Mouse (Mus musculus) hindbrain, embryonic 13.5 days (tissue): ENCODE results near the gene Rpa2. TPM values are rescaled to one million over a fixed set of nuclear protein-coding genes. Genes with fewer than 3 reads are reported as not detected.
"Not testable (repeated sequence)": the region's sequence is repeated elsewhere in the genome, so short reads cannot be mapped to it uniquely, and the experiment has no call there.

Experiments used
- ATAC-seq: fragments of 200-750 bp; cut with Nextera tagmentation; 2 replicates; pipeline ENCODE4 v1.8.0; 2017; ENCODE audit warnings: moderate TSS enrichment; ENCODE audit not compliant: low FRiP score
- H3K27ac ChIP-seq: fragments of 300-500 bp; sonication (generic); 2 replicates; pipeline ENCODE4 v1.5.1; 2015; ENCODE audit warnings: inconsistent platforms, mild to moderate bottlenecking, moderate library complexity
- H3K27me3 ChIP-seq: fragments of 300-500 bp; sonication (generic); 2 replicates; pipeline ENCODE4 v1.6.1; 2015; ENCODE audit warnings: mild to moderate bottlenecking, inconsistent platforms
- H3K36me3 ChIP-seq: fragments of 300-500 bp; sonication (generic); 2 replicates; pipeline ENCODE4 v1.6.1; 2015; ENCODE audit warnings: mild to moderate bottlenecking, inconsistent platforms
- H3K4me1 ChIP-seq: fragments of 300-500 bp; sonication (generic); replicated peaks from 2 replicates; pipeline ENCODE4 v1.6.1; 2015; ENCODE audit warnings: inconsistent platforms
- H3K4me2 ChIP-seq: fragments of 300-500 bp; sonication (generic); 2 replicates; pipeline ENCODE4 v1.6.1; 2015; ENCODE audit warnings: inconsistent platforms, mild to moderate bottlenecking, moderate library complexity
- H3K4me3 ChIP-seq: fragments of 300-500 bp; sonication (generic); 2 replicates; pipeline ENCODE4 v1.5.1; 2015; ENCODE audit warnings: mild to moderate bottlenecking, inconsistent platforms
- H3K9ac ChIP-seq: fragments of 300-500 bp; sonication (generic); 2 replicates; pipeline ENCODE4 v1.6.1; 2015; ENCODE audit warnings: mild to moderate bottlenecking, inconsistent platforms
- H3K9me3 ChIP-seq: fragments of 300-500 bp; sonication (generic); 2 replicates; pipeline ENCODE4 v1.6.1; 2016; ENCODE audit warnings: inconsistent platforms
- WGBS: fragments of 180-500 bp; shearing (Covaris S2); methylation state at CpG from one replicate; pipeline ENCODE4 v1.1.7; 2015; 5-methylcytosine and 5-hydroxymethylcytosine counted together
- polyA plus RNA-seq: library from polyadenylated mRNA; unstranded; fragments of >200 nt; fragmentation: Nextera tagmentation; extraction: Ambion mirVana; gene quantifications from 2 replicates; pipeline ENCODE4 v1.2.1, GENCODE M21; 2015

Gene Rpa2
- polyA plus RNA-seq, 1 experiment from 2014 or later: 41.2 TPM

DNA sequence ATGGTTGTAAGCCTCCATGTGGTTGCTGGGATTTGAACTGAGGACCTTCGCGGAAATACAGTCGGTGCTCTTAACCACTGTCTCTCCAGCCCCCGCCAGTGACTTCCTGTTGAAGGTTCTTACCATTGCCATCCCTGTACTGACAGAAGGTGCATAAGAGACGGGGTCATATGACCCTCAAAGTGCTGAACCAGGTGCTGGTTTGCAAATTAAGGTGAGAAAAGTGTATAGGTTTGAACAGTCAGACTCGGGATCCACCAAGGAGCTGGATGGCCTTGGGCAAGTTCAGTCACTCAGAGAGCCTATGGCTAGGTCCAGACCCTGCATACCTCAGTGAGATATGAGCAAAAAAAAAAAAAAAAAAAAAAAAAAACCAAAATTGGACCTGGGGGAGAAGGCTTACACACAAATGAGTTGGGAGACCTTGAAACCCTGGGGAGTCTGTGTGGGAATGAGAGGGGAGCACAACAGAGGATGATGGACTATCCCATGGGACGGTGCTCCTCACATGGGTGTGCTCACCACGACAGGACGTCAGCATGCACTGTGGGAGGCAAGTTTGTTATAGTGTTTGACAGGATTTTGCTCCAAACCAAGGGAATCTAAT is 21.1 kb upstream of the Rpa2 start:
- H3K36me3 ChIP-seq: no peaks in the 10 kb centered on the region
- ATAC-seq: no peak
- peaks cover 14% of the 10 kb centered on the region for H3K4me1 ChIP-seq
- H3K27ac ChIP-seq: no peak overlapping the region
- H3K9ac ChIP-seq: no peak overlapping the region
- H3K4me2 ChIP-seq: no peak overlapping the region
- H3K27me3 ChIP-seq: no peaks in the 10 kb centered on the region
- H3K9me3 ChIP-seq: no peaks in the 10 kb centered on the region
- H3K4me3 ChIP-seq: no peak overlapping the region
- WGBS: 89% methylated on average over 9 of the region's 9 CpGs

DNA sequence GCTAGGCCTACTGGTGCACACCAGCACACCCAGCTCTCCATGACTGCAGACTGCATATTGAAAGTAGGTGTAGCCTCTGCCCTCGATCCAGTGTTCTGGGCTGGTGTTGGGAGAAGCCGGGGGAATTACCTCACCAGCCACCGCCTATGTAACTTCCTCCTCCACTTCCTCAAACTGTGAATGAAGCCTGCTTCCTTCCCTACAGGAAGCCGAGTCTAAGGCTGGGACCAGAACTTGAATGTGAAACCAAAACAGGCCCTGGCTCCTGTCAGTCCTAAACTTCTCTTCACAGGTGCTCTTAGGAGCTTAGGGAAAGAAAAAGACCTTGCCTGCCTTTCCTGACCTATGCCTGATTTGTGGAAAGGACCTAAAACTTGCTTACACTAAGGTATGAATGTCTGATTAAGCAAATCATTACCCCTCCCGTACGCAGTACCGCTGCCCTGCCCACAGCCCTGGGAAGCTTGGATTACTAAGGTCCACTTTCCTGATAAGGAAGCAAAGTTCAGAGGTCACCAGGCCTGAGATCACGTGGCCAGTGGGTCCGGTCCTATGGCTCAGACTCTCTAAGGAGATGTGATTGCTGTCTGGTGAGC is 20.4 kb upstream of the Rpa2 start:
- H3K4me1 ChIP-seq: peaks cover 14% of the 10 kb centered on the region
- no peak overlapping the region for H3K27ac ChIP-seq
- no peaks in the 10 kb centered on the region for H3K9me3 ChIP-seq
- no peak overlapping the region for H3K4me2 ChIP-seq
- no peak overlapping the region for H3K4me3 ChIP-seq
- H3K9ac ChIP-seq: no peak overlapping the region
- 76% methylated on average over 9 of the region's 9 CpGs for WGBS
- no peaks in the 10 kb centered on the region for H3K36me3 ChIP-seq
- no peaks in the 10 kb centered on the region for H3K27me3 ChIP-seq
- ATAC-seq: no peak

DNA sequence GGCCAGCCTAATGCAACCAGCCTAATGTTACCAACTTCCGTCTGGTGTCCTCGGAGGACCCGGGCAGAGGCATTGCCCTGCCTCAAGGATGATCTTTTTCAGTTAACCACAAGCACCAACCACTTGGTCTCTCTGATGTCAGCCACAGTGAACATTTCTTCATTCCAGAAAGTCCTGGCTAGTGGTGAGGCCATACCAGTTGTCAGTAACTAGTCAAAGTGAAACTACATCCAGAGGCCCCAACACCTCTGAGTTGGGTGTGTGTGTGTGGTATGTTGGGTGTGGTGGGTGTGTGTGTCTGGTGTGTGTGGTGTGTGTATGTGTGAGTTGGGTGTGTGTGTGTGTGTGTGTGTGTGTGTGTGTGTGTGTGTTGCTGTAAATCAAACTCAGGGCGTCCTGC is 19.4 kb upstream of the Rpa2 start:
- Histone ChIP-seq H3K9ac (no peak overlapping the region), H3K36me3 (no peaks in the 10 kb centered on the region), H3K4me3 (no peak overlapping the region), H3K4me1 (peaks cover 14% of the 10 kb centered on the region), H3K27me3 (no peaks in the 10 kb centered on the region), H3K4me2 (no peak overlapping the region), H3K27ac (no peak overlapping the region), H3K9me3 (no peaks in the 10 kb centered on the region)
- WGBS: 89% methylated on average over 4 of the region's 4 CpGs
- ATAC-seq: no peak

DNA sequence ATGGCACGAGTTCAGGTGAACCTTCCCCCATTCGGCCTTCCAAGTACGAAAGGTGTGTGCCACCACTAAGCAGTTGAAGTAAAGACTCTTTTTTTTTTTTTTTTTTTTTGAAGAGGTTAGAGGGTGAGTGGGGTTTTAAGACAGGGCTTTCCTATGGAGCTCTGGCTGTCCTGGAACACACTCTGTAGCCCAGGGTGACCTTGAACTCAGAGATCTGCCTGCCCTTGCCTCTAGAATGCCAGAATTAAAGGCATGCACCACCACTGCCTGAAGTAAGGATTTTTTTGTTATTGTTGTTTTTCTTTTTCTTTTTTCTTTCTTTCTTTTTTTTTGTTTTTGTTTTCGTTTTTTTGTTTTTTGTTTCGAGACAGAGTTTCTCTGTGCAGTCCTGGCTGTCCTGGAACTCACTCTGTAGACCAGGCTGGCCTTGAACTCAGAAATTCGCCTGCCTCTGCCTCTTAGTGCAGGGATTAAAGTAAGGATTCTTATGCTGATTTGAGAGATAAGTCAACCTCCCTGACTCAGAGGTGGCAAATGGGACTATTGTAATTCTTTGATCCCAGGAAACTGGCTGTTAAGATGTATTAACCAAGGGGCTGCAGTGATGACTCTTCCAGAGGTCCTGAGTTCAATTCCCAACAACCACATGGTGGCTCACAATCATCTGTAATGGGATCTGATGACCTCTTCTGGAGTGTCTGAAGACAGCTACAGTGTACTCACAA is 18.7 kb upstream of the Rpa2 start:
- H3K27me3 ChIP-seq: no peaks in the 10 kb centered on the region
- 85% methylated on average over 6 of the region's 6 CpGs for WGBS
- no peaks in the 10 kb centered on the region for H3K9me3 ChIP-seq
- no peak overlapping the region for H3K27ac ChIP-seq
- H3K9ac ChIP-seq: no peak overlapping the region
- no peak overlapping the region for H3K4me3 ChIP-seq
- ATAC-seq: no peak
- H3K4me1 ChIP-seq: peaks cover 7% of the 10 kb centered on the region
- no peaks in the 10 kb centered on the region for H3K36me3 ChIP-seq
- H3K4me2 ChIP-seq: no peak overlapping the region

DNA sequence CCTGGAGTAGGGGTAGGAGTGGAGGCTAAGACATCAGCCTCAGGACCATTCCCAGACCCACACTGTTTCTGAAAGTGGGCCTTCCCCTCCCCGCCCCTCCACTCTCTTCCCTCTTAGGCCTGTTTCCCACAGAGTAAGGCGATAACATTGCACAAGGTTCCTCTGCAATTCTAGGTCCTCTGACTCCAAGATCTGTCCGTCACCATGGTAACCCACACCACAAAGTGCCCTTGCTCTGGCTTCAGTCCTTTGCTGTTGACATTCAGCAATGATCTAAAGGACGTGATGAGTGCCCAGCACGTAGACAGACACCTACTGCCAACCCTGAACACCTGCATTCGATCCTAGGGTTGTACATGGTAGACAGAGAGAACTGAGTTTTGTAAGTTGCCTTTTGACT is 15.1 kb upstream of the Rpa2 start:
- Histone ChIP-seq H3K27ac (no peak overlapping the region), H3K4me3 (no peak overlapping the region), H3K4me2 (no peak overlapping the region), H3K9me3 (no peaks in the 10 kb centered on the region), H3K27me3 (peaks cover 27% of the 10 kb centered on the region), H3K4me1 (peaks cover 11% of the 10 kb centered on the region), H3K9ac (no peak overlapping the region), H3K36me3 (no peaks in the 10 kb centered on the region)
- 77% methylated on average over 6 of the region's 6 CpGs for WGBS
- no peak for ATAC-seq

DNA sequence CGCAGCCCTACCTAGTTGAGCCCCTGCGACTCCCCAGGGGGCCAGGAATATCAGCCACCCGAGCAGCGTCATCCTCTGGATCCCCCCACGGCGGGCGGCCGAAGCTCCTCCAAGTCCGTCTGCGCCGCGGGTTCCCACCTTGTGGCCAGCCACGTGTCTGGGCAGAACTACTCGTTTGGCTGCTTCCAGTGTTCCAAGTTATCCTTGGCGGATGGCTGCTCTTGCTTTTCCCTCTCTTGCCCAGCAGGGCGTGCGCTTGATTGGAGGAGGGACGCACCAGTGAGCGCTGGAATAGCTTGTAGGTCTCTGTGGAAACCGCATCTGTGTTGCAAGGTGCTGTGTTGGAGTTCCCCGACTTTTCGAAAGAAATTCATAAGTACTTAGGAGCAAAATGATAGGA is 11.2 kb upstream of the Rpa2 start, which contains the start of gene Smpdl3b:
Gene Smpdl3b (minus strand): TSS at position 279 of the 400 bp plus-strand sequence.
- Histone ChIP-seq H3K9me3 (no peaks in the 10 kb centered on the region), H3K27ac (no peak within 1 kb of the TSS), H3K4me2 (peak within 1 kb of the TSS; percentile 72), H3K4me1 (peaks cover 11% of the 10 kb centered on the region), H3K27me3 (peaks cover 33% of the 10 kb centered on the region), H3K9ac (peak within 1 kb of the TSS; percentile 61), H3K36me3 (no peaks in the 10 kb centered on the region), H3K4me3 (peak within 1 kb of the TSS; percentile 40)
- ATAC-seq: peak; percentile 52; the same call in 1 of the 2 replicates
- WGBS: under 1% methylated on average over 22 of the region's 22 CpGs

DNA sequence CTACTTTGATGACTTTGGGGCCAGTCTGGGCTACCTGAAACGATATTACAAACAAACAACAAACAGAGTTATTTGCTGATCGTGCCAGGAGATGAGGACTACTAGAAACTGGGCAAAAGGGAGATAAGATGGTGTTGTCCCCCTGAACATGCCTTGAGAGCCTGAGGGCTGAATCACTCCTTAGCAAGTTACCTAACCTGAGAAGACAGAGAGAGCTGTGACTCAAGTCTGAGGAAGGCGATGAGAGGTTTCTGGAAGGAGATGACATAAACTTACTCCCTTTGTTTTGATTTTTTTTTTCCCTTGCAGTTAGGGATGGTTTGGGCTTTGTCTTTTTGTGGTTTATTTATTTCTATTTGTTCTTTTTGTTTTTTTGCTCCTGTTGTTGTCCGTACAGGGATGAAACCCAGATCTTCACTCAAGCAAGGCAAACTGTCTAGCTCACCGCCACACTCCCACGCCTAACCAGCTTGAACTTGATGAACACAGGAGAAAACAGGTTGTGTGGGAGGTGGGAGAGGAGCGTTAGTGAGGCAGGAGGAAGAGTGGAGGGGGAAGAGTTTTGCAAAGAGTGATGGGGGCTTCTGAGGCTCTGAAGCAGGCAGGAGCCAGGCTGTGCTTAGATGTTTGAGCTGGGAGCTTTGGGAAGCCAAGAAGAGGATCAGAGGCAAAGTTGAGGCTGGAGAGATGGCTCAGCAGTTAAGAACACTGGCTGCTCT is 10.3 kb upstream of the Rpa2 start:
- ATAC-seq: no peak
- H3K27ac ChIP-seq: no peak overlapping the region
- 87% methylated on average over 7 of the region's 7 CpGs for WGBS
- H3K4me3 ChIP-seq: no peak overlapping the region
- H3K9me3 ChIP-seq: no peaks in the 10 kb centered on the region
- peak overlapping the region; percentile 72; the same call in 1 of the 2 replicates for H3K4me2 ChIP-seq
- H3K9ac ChIP-seq: no peak overlapping the region
- H3K4me1 ChIP-seq: peaks cover 11% of the 10 kb centered on the region
- H3K27me3 ChIP-seq: peaks cover 33% of the 10 kb centered on the region
- no peaks in the 10 kb centered on the region for H3K36me3 ChIP-seq

DNA sequence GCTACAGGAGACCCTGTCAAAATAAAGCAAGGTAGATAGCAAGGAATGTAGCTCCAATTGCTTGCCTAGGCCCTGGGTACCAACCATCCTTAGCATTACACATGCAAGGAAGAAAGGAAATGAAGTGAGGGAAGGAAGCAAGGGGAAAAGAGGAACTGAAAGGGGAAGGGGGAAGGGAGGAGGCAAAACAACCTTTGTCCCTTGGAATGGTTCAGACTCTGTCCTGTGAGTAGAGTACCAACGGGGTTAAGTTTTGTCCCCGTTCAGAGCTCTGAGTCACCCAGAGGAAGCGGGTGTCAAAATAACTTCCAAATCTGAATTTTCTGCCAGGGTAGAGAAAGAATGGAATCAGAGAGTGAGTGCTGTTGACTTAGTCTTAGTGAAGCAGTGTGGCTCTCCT is 7.8 kb upstream of the Rpa2 start:
- H3K36me3 ChIP-seq: no peaks in the 10 kb centered on the region
- H3K4me1 ChIP-seq: peaks cover 11% of the 10 kb centered on the region
- no peak overlapping the region for H3K4me3 ChIP-seq
- no peak overlapping the region for H3K4me2 ChIP-seq
- no peak for ATAC-seq
- WGBS: 76% methylated on average over 3 of the region's 3 CpGs
- H3K9me3 ChIP-seq: no peaks in the 10 kb centered on the region
- H3K9ac ChIP-seq: no peak overlapping the region
- H3K27ac ChIP-seq: no peak overlapping the region
- H3K27me3 ChIP-seq: peaks cover 30% of the 10 kb centered on the region

DNA sequence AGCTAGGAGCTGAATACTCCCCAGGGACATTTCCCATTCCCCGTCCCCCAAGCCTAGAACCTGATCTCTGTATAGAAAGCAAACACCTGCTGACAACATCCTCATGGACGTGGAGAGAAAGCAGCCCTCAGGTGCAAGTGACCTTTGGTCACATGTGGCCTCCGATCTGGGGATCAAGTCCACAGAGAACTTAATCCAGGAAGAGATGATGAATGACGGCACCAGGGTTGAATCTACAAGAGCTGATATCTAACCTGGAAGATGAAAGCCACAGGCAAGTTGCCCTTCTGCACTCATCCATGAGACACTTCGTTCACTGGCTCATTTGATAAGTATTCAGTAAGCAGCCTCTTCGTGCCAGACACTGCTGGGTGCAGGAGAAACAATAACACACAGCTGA is 5.5 kb upstream of the Rpa2 start:
- no peak overlapping the region for H3K27ac ChIP-seq
- H3K9ac ChIP-seq: no peak overlapping the region
- WGBS: 79% methylated on average over 6 of the region's 6 CpGs
- H3K9me3 ChIP-seq: no peaks in the 10 kb centered on the region
- no peak overlapping the region for H3K4me2 ChIP-seq
- no peak for ATAC-seq
- no peak overlapping the region for H3K4me3 ChIP-seq
- no peaks in the 10 kb centered on the region for H3K4me1 ChIP-seq
- H3K36me3 ChIP-seq: no peaks in the 10 kb centered on the region
- H3K27me3 ChIP-seq: peaks cover 10% of the 10 kb centered on the region

DNA sequence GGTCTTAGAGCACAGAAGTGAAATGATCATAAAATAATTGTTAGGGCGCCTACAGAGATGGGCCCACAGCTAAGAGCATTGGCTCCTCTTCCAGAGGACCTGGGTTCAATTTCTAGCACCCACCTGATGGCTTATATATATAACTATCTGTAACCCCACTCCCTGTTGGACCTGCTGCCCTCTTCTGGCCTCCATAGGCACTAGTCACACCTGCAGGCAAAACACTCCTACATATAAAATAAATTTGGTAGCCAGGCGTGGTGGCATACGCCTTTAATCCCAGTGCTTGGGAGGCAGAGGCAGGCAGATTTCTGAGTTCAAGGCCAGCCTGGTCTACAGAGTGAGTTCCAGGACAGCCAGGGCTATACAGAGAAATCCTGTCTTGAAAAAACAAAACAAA is 5.0 kb upstream of the Rpa2 start:
- H3K4me3 ChIP-seq, H3K4me2 ChIP-seq, H3K9ac ChIP-seq, ATAC-seq, H3K9me3 ChIP-seq, H3K36me3 ChIP-seq, H3K27ac ChIP-seq, H3K4me1 ChIP-seq, H3K27me3 ChIP-seq: not testable (repeated sequence)
- 85% methylated on average over 3 of the region's 3 CpGs for WGBS

DNA sequence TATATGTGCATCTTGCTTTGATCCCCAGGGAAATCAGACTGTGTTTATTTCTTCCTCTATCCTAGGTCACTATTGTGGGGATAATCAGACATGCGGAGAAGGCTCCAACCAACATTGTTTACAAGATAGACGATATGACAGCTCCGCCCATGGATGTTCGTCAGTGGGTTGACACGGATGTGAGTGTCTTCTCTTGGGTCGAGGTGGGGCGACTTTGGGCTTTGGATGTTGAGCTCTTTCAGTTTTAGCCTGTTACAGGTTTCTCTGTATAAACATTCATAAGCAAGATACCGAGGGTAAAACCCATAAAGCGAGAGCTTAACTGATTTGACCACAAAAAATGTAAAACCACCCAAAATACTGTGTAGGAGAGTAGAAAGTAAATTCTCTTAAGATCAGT is 3.6 kb downstream of the Rpa2 start:
- 93% methylated on average over 9 of the region's 9 CpGs for WGBS
- Histone ChIP-seq H3K4me2 (no peak overlapping the region), H3K4me1 (peaks cover 11% of the 10 kb centered on the region), H3K4me3 (no peak overlapping the region), H3K36me3 (peaks cover 48% of the 10 kb centered on the region), H3K27ac (no peak overlapping the region), H3K9me3 (no peaks in the 10 kb centered on the region), H3K9ac (no peak overlapping the region), H3K27me3 (no peaks in the 10 kb centered on the region)
- no peak for ATAC-seq

DNA sequence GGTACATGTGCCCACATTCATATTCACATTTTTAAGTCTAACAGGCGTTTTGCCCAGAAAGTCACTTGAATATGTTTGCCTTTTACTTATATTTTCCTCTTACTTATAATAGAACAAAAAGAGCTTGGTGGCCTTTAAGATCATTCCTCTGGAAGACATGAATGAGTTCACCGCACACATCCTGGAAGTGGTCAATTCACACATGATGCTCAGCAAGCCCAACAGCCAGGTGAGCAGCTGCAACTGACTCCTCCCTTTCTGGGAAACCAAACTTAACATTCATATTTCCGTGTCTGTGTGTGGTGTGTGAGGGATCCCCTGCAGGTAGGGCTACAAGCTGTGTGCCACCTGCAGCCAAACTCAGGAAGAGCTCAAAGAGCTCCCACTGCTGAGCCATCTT is 6.8 kb downstream of the Rpa2 start:
- Histone ChIP-seq H3K27me3 (no peaks in the 10 kb centered on the region), H3K36me3 (peaks cover 76% of the 10 kb centered on the region), H3K4me2 (no peak overlapping the region), H3K27ac (no peak overlapping the region), H3K9ac (no peak overlapping the region), H3K4me3 (no peak overlapping the region), H3K4me1 (no peaks in the 10 kb centered on the region), H3K9me3 (no peaks in the 10 kb centered on the region)
- 84% methylated on average over 3 of the region's 3 CpGs for WGBS
- ATAC-seq: no peak
